Mouse (Mus musculus): ENCODE results near the gene Nrsn1. TPM values are rescaled to one million over a fixed set of nuclear protein-coding genes. Genes with fewer than 3 reads are reported as not detected.

Nrsn1 gene
- polyA plus RNA-seq (2012; rRNA removed): 3.4 and 4.6 TPM in 2 replicates

DNA sequence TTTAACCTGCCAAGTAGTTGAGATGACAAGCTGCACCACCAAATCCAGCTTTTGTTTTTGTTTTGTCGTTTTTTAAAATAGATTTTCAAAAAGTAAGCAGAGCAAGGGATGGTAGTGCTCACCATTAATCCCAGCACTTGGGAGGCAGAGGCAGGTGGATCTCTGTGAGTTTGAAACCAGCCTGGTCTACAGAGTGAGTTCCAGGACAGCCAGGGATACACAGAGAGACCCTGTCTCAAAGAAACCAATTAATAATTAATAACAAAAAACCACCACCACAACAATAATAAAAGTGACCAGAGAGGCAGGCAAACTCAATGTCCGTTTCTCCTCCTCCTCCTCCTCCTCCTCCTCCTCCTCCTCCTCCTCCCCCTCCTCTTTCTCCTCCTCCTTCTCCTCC, at the start of gene Nrsn1:
Nrsn1 (minus strand) TSS at position 101 of the 400 bp plus-strand sequence.

Other genes with a start within 250 kb of the Nrsn1 start
- 2.9 and 3.8 TPM in 2 replicates for gene Dcdc2a, start 214.5 kb downstream of the Nrsn1 start, polyA plus RNA-seq (2012; rRNA removed)

Data from central nervous system, embryonic 11.5 days (tissue).